Mouse (Mus musculus): ENCODE data around the gene Gpx3. TPM values are rescaled to one million over a fixed set of nuclear protein-coding genes. Genes with fewer than 3 reads are reported as not detected.
A peak's percentile ranks its signal among the peaks of the same experiment; 100 is the strongest.

Gpx3 gene
- polyA plus RNA-seq, 1 experiment, result 14.2 TPM

DNA sequence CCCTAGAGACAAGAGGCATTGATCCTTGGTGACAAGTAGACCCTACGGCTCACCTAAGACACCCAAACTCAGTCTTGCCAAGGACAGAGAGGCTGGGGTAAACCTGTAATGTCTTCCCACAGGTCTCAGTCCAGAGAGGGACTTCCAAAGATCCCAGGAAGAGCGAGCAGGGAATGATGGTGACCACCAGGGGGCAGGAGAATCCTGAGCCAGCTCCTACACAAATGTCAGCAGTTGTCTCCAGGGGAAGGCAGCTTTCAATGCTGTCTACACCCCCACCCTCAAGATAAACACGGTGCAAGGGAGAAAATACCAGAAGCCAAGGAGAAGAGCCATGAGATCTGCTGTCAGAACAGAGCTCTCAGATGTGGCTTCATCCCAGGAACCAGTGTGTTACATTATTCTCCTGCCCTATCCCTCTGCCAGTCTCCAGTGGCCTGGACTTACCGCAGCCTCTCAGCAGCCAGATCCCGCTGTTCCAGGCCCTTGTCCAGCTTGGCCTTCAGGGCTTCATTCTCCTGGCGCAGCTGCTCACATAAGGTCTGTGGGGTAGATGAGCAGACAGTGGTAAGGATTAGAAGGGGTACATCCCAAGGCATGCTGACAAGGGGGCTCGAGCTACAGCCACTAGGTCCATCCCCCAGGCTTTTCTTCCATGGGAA is 28.2 kb downstream of the Gpx3 start:
- peak; percentile 62 to 68 for DNase-seq
- no peak overlapping the region; the same call in 1 of the 2 replicates for H3K27ac ChIP-seq (ENCODE audit: insufficient read depth, low read length)
- H3K4me1 ChIP-seq (ENCODE audit: control insufficient read depth, insufficient read depth, low read length), result peaks cover 9% of the 10 kb centered on the region; the same call in 1 of the 2 replicates

DNA sequence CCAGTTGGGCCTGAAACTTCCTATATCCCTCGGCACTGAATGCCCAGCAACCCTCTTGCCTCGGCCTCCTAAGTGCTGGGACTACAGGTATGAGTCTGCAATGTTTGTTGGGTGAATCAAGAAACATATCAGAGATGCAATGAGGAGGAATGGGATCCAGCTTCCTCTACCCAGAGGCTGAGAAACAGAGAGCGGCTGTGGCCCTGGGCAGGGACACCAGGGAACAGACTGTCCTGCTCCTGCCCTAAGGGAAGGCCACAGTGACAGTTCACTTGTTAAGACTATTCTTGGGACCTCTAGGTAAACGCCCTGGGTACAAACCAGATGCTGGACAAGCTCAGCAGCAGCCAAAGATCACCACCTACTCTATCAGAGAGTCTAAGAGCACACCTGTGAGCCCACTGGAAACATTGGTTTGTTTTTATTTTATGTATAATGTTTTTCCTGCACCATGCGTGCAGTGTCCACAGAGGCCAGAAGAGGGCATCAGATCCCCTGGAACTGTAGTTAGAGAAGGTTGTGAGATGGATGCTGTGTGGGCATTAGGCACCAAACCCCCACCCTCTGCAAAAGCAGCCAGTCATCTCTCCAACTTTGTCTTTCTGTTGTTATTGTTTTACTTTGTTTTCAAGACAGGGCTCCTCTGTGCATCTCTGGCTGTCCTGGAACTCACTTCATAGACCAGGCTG is 29.3 kb downstream of the Gpx3 start:
- Histone ChIP-seq H3K27me3 (ENCODE audit: control insufficient read depth, insufficient read depth, low read length) (no peaks in the 10 kb centered on the region), H3K4me3 (replicated peaks; ENCODE audit: insufficient read depth, low read depth, low read length) (no peak overlapping the region), H3K4me1 (ENCODE audit: control insufficient read depth, insufficient read depth, low read length) (peaks cover 9% of the 10 kb centered on the region; the same call in 1 of the 2 replicates), H3K27ac (ENCODE audit: insufficient read depth, low read length) (no peak overlapping the region)
- DNase-seq, result peak; percentile 33 to 55
- WGBS, result 70% methylated on average over 5 of the region's 5 CpGs
- TF ChIP-seq CTCF (IDR thresholded peaks at IDR 0.05; ENCODE audit: borderline replicate concordance, insufficient read depth, low read depth, low read length) (peak; percentile 69; the same call in 1 of the 2 replicates), POLR2A (IDR thresholded peaks at IDR 0.05; ENCODE audit: borderline replicate concordance, insufficient read depth, low read length) (no peak)

More for the DNA sequence above, 28.2 kb downstream of the Gpx3 start:
- no peak overlapping the region for H3K4me3 ChIP-seq (replicated peaks; ENCODE audit: insufficient read depth, low read depth, low read length)
- WGBS, result 24% methylated on average over 7 of the region's 7 CpGs
- no peaks in the 10 kb centered on the region for H3K27me3 ChIP-seq (ENCODE audit: control insufficient read depth, insufficient read depth, low read length)
- TF ChIP-seq POLR2A (IDR thresholded peaks at IDR 0.05; ENCODE audit: borderline replicate concordance, insufficient read depth, low read length) (no peak), CTCF (IDR thresholded peaks at IDR 0.05; ENCODE audit: borderline replicate concordance, insufficient read depth, low read depth, low read length) (peak; percentile 77)

DNA sequence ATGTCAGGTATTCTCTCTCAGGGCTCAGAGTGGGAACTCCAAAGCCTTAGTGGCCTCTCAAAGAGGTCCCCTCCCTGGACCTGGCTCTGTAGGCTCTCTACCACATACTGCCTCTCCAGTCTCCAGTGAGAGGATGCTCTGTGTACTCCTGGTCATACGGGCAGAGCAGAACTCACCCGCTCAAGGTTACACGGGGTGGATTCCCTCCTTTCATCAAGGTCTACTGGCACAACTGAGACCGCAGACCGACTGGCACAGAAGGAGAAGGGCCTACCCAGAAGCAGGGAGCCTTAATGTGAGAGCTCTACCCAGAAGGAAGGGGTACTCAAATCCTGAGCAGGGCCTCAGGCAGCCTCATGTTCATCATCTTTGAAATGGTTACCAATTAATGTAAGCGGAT is 30.3 kb downstream of the Gpx3 start:
- TF ChIP-seq POLR2A (IDR thresholded peaks at IDR 0.05; ENCODE audit: borderline replicate concordance, insufficient read depth, low read length), result no peak
- TF ChIP-seq CTCF (IDR thresholded peaks at IDR 0.05; ENCODE audit: borderline replicate concordance, insufficient read depth, low read depth, low read length), result no peak
- Histone ChIP-seq H3K27ac (ENCODE audit: insufficient read depth, low read length) (no peak overlapping the region), H3K4me3 (replicated peaks; ENCODE audit: insufficient read depth, low read depth, low read length) (no peak overlapping the region), H3K4me1 (ENCODE audit: control insufficient read depth, insufficient read depth, low read length) (peaks cover 13% of the 10 kb centered on the region), H3K27me3 (ENCODE audit: control insufficient read depth, insufficient read depth, low read length) (no peaks in the 10 kb centered on the region)
- no peak for DNase-seq
- 92% methylated on average over 6 of the region's 6 CpGs for WGBS

DNA sequence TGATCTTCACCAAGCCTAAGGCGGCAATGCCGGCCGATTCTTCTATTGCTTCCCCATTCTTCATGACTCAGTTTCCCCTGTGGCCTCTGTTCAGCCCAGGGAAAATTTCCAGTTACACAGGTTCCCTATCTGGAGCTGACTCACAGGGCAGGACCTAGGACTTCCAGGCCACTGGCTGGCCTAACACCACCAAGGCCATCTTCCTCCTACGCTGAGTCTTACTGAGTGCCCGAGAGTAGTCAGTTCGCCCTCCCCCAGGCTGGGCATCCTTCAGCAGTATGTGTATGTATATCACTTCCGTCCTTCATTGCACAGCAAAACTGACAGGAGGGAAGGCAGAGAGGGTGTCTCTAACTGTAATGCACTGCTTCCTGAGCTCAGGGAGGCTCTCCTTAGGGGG is 31.9 kb downstream of the Gpx3 start:
- H3K27me3 ChIP-seq (ENCODE audit: control insufficient read depth, insufficient read depth, low read length), result no peaks in the 10 kb centered on the region
- peaks cover 17% of the 10 kb centered on the region for H3K4me1 ChIP-seq (ENCODE audit: control insufficient read depth, insufficient read depth, low read length)
- no peak overlapping the region for H3K27ac ChIP-seq (ENCODE audit: insufficient read depth, low read length)
- 95% methylated on average over 7 of the region's 7 CpGs for WGBS
- DNase-seq, result no peak
- TF ChIP-seq POLR2A (IDR thresholded peaks at IDR 0.05; ENCODE audit: borderline replicate concordance, insufficient read depth, low read length) (no peak), CTCF (IDR thresholded peaks at IDR 0.05; ENCODE audit: borderline replicate concordance, insufficient read depth, low read depth, low read length) (no peak)
- H3K4me3 ChIP-seq (replicated peaks; ENCODE audit: insufficient read depth, low read depth, low read length), result no peak overlapping the region

DNA sequence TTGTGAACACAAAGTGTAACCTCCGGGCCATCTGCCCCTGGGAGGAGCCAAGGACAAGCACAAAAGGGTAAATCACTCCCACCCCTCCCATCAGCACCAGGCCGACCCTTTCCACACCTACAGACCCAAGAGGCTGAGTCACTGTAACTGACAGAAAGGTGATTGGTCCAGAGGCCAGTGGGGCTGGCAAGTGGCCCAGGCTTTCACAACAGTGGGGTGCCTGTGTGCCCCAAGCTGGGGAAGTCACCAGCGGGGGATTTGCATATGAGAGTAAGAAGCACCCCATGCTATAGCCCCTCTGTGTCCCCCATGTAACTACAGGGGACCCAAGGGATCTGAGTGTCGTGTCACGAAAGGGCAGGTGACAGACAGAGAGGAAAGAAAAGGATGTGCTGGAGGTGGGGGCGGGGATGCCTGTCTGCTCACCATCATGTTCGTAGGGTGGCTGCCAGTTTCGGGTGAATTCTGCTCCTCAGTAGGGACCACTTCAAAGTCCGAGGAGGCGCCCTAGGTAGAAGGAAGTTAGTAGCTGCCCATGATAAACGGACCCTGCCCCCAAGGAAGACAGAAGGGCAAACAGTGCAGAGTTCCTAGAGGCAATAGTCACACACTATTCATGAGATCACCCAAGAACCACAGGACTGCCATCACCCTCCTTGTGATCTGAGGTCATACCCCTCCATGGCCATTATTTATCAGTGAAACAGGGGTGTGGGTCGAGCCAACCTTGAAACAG is 34.0 kb downstream of the Gpx3 start:
- H3K27ac ChIP-seq (ENCODE audit: insufficient read depth, low read length), result no peak overlapping the region
- WGBS, result 50% methylated on average over 12 of the region's 12 CpGs
- no peak for TF ChIP-seq POLR2A (IDR thresholded peaks at IDR 0.05; ENCODE audit: borderline replicate concordance, insufficient read depth, low read length)
- TF ChIP-seq CTCF (IDR thresholded peaks at IDR 0.05; ENCODE audit: borderline replicate concordance, insufficient read depth, low read depth, low read length), result no peak
- peaks cover 26% of the 10 kb centered on the region for H3K4me1 ChIP-seq (ENCODE audit: control insufficient read depth, insufficient read depth, low read length)
- peak in 1 of 2 experiments; percentile 39 for DNase-seq
- no peak overlapping the region for H3K4me3 ChIP-seq (replicated peaks; ENCODE audit: insufficient read depth, low read depth, low read length)
- no peaks in the 10 kb centered on the region for H3K27me3 ChIP-seq (ENCODE audit: control insufficient read depth, insufficient read depth, low read length)

DNA sequence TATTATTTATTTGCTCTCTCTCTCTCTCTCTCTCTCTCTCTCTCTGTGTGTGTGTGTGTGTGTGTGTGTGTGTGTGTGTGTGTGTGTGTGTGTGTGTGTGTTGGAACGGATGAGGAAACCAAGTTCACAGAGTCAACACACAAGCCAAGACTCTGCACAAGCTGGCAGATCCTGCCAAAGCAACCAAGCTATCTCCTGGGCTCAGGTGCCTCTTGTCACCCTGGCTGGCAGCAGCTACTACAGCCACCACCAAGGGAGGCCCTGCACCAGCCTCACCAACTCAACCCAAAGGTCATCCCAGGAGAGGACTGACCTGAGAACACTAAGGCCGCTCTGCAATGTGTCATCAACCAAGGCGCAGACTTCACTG is 34.5 kb downstream of the Gpx3 start:
- TF ChIP-seq POLR2A (IDR thresholded peaks at IDR 0.05; ENCODE audit: borderline replicate concordance, insufficient read depth, low read length), result no peak
- TF ChIP-seq CTCF (IDR thresholded peaks at IDR 0.05; ENCODE audit: borderline replicate concordance, insufficient read depth, low read depth, low read length), result no peak
- DNase-seq, result no peak
- H3K27me3 ChIP-seq (ENCODE audit: control insufficient read depth, insufficient read depth, low read length), result no peaks in the 10 kb centered on the region
- H3K27ac ChIP-seq (ENCODE audit: insufficient read depth, low read length), result no peak overlapping the region
- peaks cover 26% of the 10 kb centered on the region for H3K4me1 ChIP-seq (ENCODE audit: control insufficient read depth, insufficient read depth, low read length)
- WGBS, result 73% methylated on average over 3 of the region's 3 CpGs
- H3K4me3 ChIP-seq (replicated peaks; ENCODE audit: insufficient read depth, low read depth, low read length), result no peak overlapping the region

DNA sequence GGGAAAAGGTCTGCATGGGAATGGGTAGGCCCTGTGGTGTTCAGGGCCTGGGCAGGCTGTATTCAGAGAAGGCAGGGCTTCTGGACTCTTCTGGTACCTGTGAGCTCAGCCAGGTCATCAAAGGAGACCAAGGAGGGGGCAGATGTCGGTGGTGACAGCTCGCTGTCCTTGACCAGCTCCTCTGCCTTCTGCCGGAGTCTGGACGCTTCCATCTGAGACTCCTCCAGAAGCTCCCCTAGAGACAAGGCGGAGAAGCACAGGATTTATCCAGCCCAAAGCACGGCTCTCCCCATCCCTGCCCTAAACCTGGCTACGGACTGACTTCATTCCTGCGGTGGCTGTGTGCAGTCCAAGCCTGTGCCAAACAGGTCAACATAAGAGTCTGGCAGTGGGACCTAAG is 37.2 kb downstream of the Gpx3 start:
- H3K4me1 ChIP-seq (ENCODE audit: control insufficient read depth, insufficient read depth, low read length), result peaks cover 36% of the 10 kb centered on the region
- TF ChIP-seq CTCF (IDR thresholded peaks at IDR 0.05; ENCODE audit: borderline replicate concordance, insufficient read depth, low read depth, low read length) (no peak), POLR2A (IDR thresholded peaks at IDR 0.05; ENCODE audit: borderline replicate concordance, insufficient read depth, low read length) (no peak)
- DNase-seq, result peak; percentile 34 to 42
- H3K27me3 ChIP-seq (ENCODE audit: control insufficient read depth, insufficient read depth, low read length), result no peaks in the 10 kb centered on the region
- WGBS, result 17% methylated on average over 8 of the region's 8 CpGs
- H3K27ac ChIP-seq (ENCODE audit: insufficient read depth, low read length), result peak overlapping the region; percentile 50
- no peak overlapping the region for H3K4me3 ChIP-seq (replicated peaks; ENCODE audit: insufficient read depth, low read depth, low read length)

Measured in cerebellum, adult 2 months (tissue).